Mouse (Mus musculus): ENCODE results near the gene Gm4301.
"Not testable (repeated sequence)": the region's sequence is repeated elsewhere in the genome, so short reads cannot be mapped to it uniquely, and the experiment has no call there.

DNA sequence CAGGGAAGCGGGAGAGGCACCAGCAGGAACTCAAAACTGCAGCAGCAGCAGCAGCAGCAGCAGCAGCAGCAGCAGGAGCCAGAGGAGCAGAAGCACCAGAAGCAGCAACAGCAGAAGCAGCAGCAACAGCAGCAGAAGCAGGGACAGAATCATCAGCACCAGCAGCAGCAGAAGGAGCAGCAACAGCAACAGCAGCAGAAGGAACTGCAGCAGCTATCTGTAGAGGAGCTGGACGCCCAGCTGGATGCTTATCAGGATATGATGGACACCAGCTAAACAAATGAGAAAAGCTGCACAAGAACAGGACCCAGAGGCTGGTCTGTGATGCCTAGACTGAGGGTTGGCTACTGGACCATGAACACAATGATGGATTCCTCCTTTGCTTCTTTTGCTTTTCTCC lies 21.4 kb downstream of the Gm4301 start:
- not testable (repeated sequence) for TF ChIP-seq CTCF (conservative IDR thresholded peaks at IDR 0.05 in 1 of 2, IDR thresholded peaks at IDR 0.05 in 1 of 2; ENCODE audit: low read depth in 2 of 2, low read length in 2 of 2); EP300 (IDR thresholded peaks at IDR 0.05; ENCODE audit: low read length); POLR2A (IDR thresholded peaks at IDR 0.05; ENCODE audit: low read depth, low read length); ZNF384 (IDR thresholded peaks at IDR 0.05; ENCODE audit: low read depth, low read length); PAX5 (IDR thresholded peaks at IDR 0.05; ENCODE audit: low read length); CHD2 (IDR thresholded peaks at IDR 0.05; ENCODE audit: low read length); ETS1 (conservative IDR thresholded peaks at IDR 0.05; ENCODE audit: low read depth, low read length); TCF12 (IDR thresholded peaks at IDR 0.05; ENCODE audit: low read depth, low read length)
